Mouse (Mus musculus): ENCODE measurements around the gene Gnpat.

- TF ChIP-seq EP300 (optimal IDR thresholded peaks at IDR 0.05) = no peak
- no peak for TF ChIP-seq CTCF (IDR thresholded peaks at IDR 0.05; ENCODE audit: low read depth)
Measured at GRCm38 (mm10) chr8:124835848-124836247, 27.0 kb upstream of the Gnpat start.
